Mouse (Mus musculus) heart, adult 2 months (tissue): Measurements from ENCODE around the gene Eno2. TPM values are rescaled to one million over a fixed set of nuclear protein-coding genes. Genes with fewer than 3 reads are reported as not detected.
"Not testable (repeated sequence)": the region's sequence is repeated elsewhere in the genome, so short reads cannot be mapped to it uniquely, and the experiment has no call there.

ENCODE experiments used
- DNase-seq, 2 experiments: peaks; one replicate each; pipeline ENCODE4 v3.0.0; 2021
- H3K27ac ChIP-seq: fragments of 200-600 bp; 2 replicates; pipeline ENCODE4 v1.8.1; 2022
- H3K27me3 ChIP-seq: fragments of 200-500 bp; 2 replicates; pipeline ENCODE4 v1.6.1; 2012; ENCODE audit warnings: mild to moderate bottlenecking, low read length, inconsistent platforms, mixed read lengths; ENCODE audit not compliant: control insufficient read depth, insufficient read depth
- H3K36me3 ChIP-seq: fragments of 200-500 bp; 2 replicates; pipeline ENCODE4 v1.6.1; 2012; ENCODE audit warnings: low read length, inconsistent platforms; ENCODE audit not compliant: control insufficient read depth, insufficient read depth
- H3K4me1 ChIP-seq: fragments of 200-500 bp; 2 replicates; pipeline ENCODE4 v1.6.1; 2011; ENCODE audit warnings: low read length; ENCODE audit not compliant: control insufficient read depth, insufficient read depth
- H3K4me3 ChIP-seq: fragments of 200-600 bp; 2 replicates; pipeline ENCODE4 v1.8.1; 2022
- H3K79me2 ChIP-seq: fragments of 200-500 bp; replicated peaks from 2 replicates; pipeline ENCODE4 v1.6.1; 2012; ENCODE audit warnings: mild to moderate bottlenecking, inconsistent platforms, low read length, moderate library complexity, mixed read lengths; ENCODE audit not compliant: control insufficient read depth, insufficient read depth
- H3K9ac ChIP-seq: fragments of 200-500 bp; 2 replicates; pipeline ENCODE4 v1.6.1; 2012; ENCODE audit warnings: low read depth, mild to moderate bottlenecking, control low read depth, inconsistent platforms, low read length, mixed read lengths
- CTCF ChIP-seq: fragments of 200-600 bp; IDR thresholded peaks from 2 replicates; pipeline ENCODE4 v1.8.1; 2022; ENCODE audit warnings: antibody characterized with exemption, mild to moderate bottlenecking, moderate library complexity
- EP300 ChIP-seq: fragments of 200-500 bp; IDR thresholded peaks from 2 replicates; pipeline ENCODE4 v1.6.1; 2011; ENCODE audit warnings: low read depth, low read length, control low read depth; ENCODE audit not compliant: insufficient read depth
- POLR2A ChIP-seq: fragments of 200-500 bp; IDR thresholded peaks from 2 replicates; pipeline ENCODE4 v1.6.1; 2011; ENCODE audit warnings: mild to moderate bottlenecking, low read depth, low read length, control low read depth; ENCODE audit not compliant: insufficient read depth
- whole genome bisulfite sequencing: fragments of 180-500 bp; shearing (Covaris S2); methylation state at CpG from one replicate; pipeline ENCODE4 v1.1.7; 2018; 5-methylcytosine and 5-hydroxymethylcytosine counted together
- intact Hi-C: fragments of 180-260 bp; cut with DNase I; formaldehyde crosslinking; loops from one replicate; pipeline ENCODE4 v1.15.1; 2025
- polyA plus RNA-seq: library from polyadenylated mRNA; depleted of rRNA; stranded (reverse); fragments of >200 nt; gene quantifications from 2 replicates; pipeline ENCODE4 v1.2.3, GENCODE M21; 2012
- total RNA-seq, 2 experiments: library from RNA; stranded (reverse); gene quantifications; 2 replicates each; pipeline ENCODE4 v1.2.3; 2021

Gene Eno2
- total and polyA plus RNA-seq, 3 experiments: 2.4 to 2.7 (median 2.4) TPM

DNA sequence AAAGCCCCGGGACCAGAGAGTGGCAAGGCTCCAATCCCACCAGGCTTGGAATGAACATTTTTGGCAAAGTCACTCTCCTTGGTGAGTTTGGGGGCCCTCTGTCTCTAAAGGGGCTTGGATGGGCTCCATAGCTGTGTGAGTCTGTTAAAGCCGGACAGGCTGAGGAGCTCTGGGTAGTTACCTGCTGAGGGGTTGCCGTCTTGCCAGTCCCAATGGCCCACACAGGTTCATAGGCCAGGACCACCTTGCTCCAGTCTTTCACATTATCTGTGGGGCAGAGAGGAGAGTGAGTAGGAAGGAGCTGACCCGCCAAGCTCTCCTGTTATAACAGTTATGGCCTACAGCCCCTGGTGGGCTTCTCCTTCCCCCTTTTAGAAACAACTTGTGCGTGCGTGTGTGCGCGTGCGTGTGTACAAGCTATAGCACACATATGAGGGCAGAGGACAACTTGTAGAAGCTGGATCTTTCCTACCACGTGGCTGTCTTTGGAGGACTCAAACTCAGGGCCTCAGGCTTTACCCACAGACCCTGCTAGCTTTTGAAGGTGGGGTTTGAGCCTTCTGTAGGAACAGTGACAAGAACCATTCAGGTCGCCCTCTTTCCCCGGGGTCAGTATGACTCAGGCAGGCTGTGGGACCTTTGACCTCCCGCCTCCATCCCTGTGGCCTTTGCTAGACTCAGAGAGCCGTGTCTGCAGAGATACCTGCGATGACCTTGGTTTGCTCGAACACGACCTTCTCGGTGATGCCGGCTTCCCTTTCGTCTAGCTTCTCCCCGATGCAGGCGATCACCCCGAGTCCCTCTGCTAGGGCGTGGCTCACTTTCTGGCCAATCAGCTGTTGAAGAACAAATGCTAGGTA is 42.5 kb upstream of the Eno2 start:
- DNase-seq: peak; percentile 7 to 13
- H3K27ac ChIP-seq: no peak overlapping the region
- intact Hi-C loops: no loop called here
- H3K4me1 ChIP-seq: peaks cover 16% of the 10 kb centered on the region
- H3K27me3 ChIP-seq: no peaks in the 10 kb centered on the region
- TF ChIP-seq EP300: no peak
- TF ChIP-seq CTCF: no peak
- no peak for TF ChIP-seq POLR2A
- no peak overlapping the region for H3K9ac ChIP-seq
- no peaks in the 10 kb centered on the region; the same call in 1 of the 2 replicates for H3K36me3 ChIP-seq
- 72% methylated on average over 24 of the region's 24 CpGs for WGBS
- H3K4me3 ChIP-seq: no peak overlapping the region; the same call in 1 of the 2 replicates
- H3K79me2 ChIP-seq: no peaks in the 10 kb centered on the region

DNA sequence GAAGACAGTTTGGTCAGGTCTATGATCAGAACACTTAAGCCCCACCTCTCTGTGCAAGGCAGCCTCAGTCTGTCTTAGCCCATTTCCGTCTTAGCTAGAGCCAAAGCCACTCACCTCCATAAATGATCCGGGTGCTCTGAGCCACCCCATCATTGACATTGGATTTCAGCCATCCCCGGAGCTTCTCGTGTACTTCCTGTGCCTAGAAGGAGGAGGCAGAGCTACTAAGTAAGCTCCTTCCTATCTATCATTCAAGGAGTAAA is 41.9 kb upstream of the Eno2 start:
- Histone ChIP-seq H3K9ac (no peak overlapping the region), H3K4me1 (peaks cover 16% of the 10 kb centered on the region), H3K27ac (no peak overlapping the region), H3K4me3 (no peak overlapping the region), H3K79me2 (no peaks in the 10 kb centered on the region), H3K27me3 (no peaks in the 10 kb centered on the region), H3K36me3 (no peaks in the 10 kb centered on the region; the same call in 1 of the 2 replicates)
- DNase-seq: no peak
- intact Hi-C loops: no loop called here
- TF ChIP-seq POLR2A: no peak
- no peak for TF ChIP-seq EP300
- TF ChIP-seq CTCF: no peak
- 41% methylated on average over 4 of the region's 4 CpGs for WGBS

DNA sequence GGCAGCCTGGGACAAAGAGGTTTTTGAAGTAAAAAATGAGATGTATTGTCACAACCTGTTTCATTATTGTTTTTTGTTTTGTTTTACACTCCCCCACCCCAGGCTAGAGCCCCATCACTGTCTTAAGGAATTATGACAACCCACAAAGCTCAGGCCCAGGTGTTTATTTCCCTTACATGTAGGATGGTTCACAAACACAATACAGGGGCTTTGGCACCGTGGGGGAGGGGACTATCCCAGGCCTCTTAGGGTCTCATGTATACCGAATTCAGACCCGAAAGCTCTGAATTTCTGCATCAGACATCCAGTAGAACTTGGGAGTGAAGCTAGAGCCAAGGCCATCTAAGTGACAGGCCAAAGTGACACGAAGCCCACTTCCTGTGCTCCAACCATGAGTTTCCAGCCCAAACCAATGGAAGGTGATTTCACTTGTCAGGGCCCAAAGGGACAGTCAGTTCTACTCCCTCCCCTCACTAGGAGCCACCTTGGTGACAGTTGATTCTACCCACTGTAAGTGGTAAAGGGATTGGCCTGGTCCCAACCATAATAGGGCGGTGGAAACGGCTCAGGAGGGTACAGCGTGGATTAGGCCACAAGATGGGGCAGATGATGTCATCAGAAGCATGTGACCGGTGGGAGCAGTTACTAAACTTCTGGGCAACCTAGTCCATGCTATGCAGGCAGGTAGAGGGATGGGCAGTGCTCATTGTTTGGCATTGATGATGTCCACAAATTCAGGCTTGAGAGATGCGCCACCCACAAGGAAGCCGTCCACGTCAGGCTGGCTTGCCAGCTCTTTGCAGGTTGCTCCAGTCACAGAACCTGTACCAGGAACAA is 41.3 kb upstream of the Eno2 start:
- H3K4me3 ChIP-seq, H3K36me3 ChIP-seq, H3K27me3 ChIP-seq, H3K79me2 ChIP-seq, intact Hi-C loops, H3K9ac ChIP-seq, H3K27ac ChIP-seq: not testable (repeated sequence)
- DNase-seq: peak; percentile 10 to 16
- H3K4me1 ChIP-seq: peaks cover 16% of the 10 kb centered on the region
- WGBS: 70% methylated on average over 11 of the region's 11 CpGs

DNA sequence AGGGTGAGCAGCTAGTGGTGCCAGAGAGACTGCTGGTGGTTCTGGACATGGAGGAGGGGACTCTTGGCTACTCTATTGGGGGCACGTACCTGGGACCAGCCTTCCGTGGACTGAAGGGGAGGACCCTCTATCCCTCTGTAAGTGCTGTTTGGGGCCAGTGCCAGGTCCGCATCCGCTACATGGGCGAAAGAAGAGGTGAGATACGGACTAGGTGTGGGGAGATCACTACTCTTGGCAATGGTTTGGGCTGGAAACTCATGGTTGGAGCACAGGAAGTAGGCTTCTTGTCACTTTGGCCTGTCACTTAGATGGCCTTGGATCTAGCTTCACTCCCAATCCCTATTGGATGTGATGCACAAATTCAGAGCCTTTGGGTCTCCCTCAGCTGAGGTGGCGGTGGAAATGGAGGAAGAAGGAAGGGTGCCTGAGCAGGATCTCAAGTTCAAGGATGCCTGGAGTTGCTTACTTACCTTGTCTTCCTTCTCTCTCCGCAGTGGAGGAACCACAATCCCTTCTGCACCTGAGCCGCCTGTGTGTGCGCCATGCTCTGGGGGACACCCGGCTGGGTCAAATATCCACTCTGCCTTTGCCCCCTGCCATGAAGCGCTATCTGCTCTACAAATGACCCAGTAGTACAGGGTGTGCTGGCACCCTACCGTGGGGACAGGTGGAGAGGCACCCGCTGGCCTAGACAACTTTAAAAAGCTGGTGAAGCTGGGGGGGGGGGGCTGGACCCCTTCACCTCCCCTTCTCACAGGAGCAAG is 40.5 kb upstream of the Eno2 start:
- intact Hi-C loops: loop anchor here (5.0 kb wide), 2 partner anchors 68 to 108 kb away; partner anchors contain the start of gene Grcc10
- no peak for TF ChIP-seq EP300
- TF ChIP-seq CTCF: no peak
- 0 out of 2 replicates have a peak, but pooled peaks have one; percentile 6 for TF ChIP-seq POLR2A
- H3K79me2 ChIP-seq: no peaks in the 10 kb centered on the region
- no peaks in the 10 kb centered on the region for H3K27me3 ChIP-seq
- no peaks in the 10 kb centered on the region; the same call in 1 of the 2 replicates for H3K36me3 ChIP-seq
- H3K4me1 ChIP-seq: peaks cover 16% of the 10 kb centered on the region
- peak overlapping the region; percentile 8 for H3K9ac ChIP-seq
- DNase-seq: no peak
- H3K27ac ChIP-seq: peak overlapping the region; percentile 81; the same call in 1 of the 2 replicates
- WGBS: 44% methylated on average over 14 of the region's 14 CpGs
- peak overlapping the region; percentile 61 for H3K4me3 ChIP-seq

DNA sequence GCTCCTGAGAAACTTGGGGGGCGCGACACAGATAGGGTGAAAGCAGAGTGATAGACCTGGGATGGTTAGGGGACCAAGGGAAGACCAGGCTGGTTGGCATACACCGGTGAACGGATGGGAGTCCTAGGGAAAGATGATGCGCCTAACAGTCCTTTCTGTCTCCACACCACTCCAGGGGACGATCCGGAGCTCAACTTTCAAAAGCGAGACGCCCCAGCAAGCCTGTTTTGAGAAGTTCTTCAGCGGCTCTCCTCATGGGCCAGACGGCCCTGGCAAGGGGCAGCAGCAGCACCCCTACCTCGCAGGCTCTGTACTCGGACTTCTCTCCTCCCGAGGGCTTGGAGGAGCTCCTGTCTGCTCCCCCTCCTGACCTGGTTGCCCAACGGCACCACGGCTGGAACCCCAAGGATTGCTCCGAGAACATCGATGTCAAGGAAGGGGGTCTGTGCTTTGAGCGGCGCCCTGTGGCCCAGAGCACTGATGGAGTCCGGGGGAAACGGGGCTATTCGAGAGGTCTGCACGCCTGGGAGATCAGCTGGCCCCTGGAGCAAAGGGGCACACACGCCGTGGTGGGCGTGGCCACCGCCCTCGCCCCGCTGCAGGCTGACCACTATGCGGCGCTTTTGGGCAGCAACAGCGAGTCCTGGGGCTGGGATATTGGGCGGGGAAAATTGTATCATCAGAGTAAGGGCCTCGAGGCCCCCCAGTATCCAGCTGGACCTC is 39.7 kb upstream of the Eno2 start:
- H3K27me3 ChIP-seq: no peaks in the 10 kb centered on the region
- H3K4me1 ChIP-seq: peaks cover 14% of the 10 kb centered on the region
- intact Hi-C loops: loop anchor here (5.0 kb wide), 2 partner anchors 67 to 107 kb away; partner anchors contain the start of gene Grcc10
- peak overlapping the region; percentile 81 for H3K27ac ChIP-seq
- peak; percentile 88 to 91 for DNase-seq
- 1% methylated on average over 35 of the region's 35 CpGs for WGBS
- peak; percentile 96 for TF ChIP-seq CTCF
- TF ChIP-seq POLR2A: peak; percentile 42; the same call in 1 of the 2 replicates
- 0 out of 2 replicates have a peak, but pooled peaks have one; percentile 5 for TF ChIP-seq EP300
- H3K36me3 ChIP-seq: no peaks in the 10 kb centered on the region; the same call in 1 of the 2 replicates
- no peaks in the 10 kb centered on the region for H3K79me2 ChIP-seq
- H3K9ac ChIP-seq: peak overlapping the region; percentile 85
- peak overlapping the region; percentile 61 for H3K4me3 ChIP-seq
